Mouse (Mus musculus) liver, embryonic 14.5 days (tissue): ENCODE measurements around the gene Sec23b. TPM values are rescaled to one million over a fixed set of nuclear protein-coding genes. Genes with fewer than 3 reads are reported as not detected.

Experiments used
- ATAC-seq: fragments of 200-750 bp; cut with Nextera tagmentation; 2 replicates; pipeline ENCODE4 v1.8.0; 2017; ENCODE audit warnings: moderate number of reproducible peaks, mild to moderate bottlenecking, moderate library complexity; ENCODE audit not compliant: insufficient read depth
- DNase-seq, 3 experiments: peaks; one replicate each; pipeline ENCODE4 v3.0.0-alpha.2; 2012 to 2013; ENCODE audit warnings: low read depth in 3 of 3, low spot score in 3 of 3
- H3K27ac ChIP-seq: fragments of 300-500 bp; sonication (generic); 2 replicates; pipeline ENCODE4 v1.5.1; 2014; ENCODE audit warnings: moderate library complexity, mild to moderate bottlenecking, control low read depth, inconsistent platforms
- H3K27me3 ChIP-seq: fragments of 300-500 bp; sonication (generic); 2 replicates; pipeline ENCODE4 v1.6.1; 2014; ENCODE audit warnings: mild to moderate bottlenecking, low read length, moderate library complexity; ENCODE audit not compliant: control insufficient read depth, insufficient read depth
- H3K36me3 ChIP-seq: fragments of 300-500 bp; sonication (generic); replicated peaks from 2 replicates; pipeline ENCODE4 v1.6.1; 2014; ENCODE audit warnings: low read depth; ENCODE audit not compliant: control insufficient read depth, insufficient read depth
- H3K4me1 ChIP-seq, 2 experiments: fragments of 200-500 bp in 1 of 2; fragments of 300-500 bp in 1 of 2; sonication (generic) in 1 of 2; replicated peaks; 2 replicates each; pipeline ENCODE4 v1.6.1; 2012 to 2014; ENCODE audit warnings: antibody characterized with exemption in 1 of 2, inconsistent platforms in 1 of 2, low read length in 1 of 2; ENCODE audit not compliant: control insufficient read depth in 2 of 2, insufficient read depth in 2 of 2
- H3K4me2 ChIP-seq: fragments of 300-500 bp; sonication (generic); 2 replicates; pipeline ENCODE4 v1.6.1; 2014; ENCODE audit warnings: low read depth, mild to moderate bottlenecking, control low read depth, moderate library complexity
- H3K4me3 ChIP-seq, 2 experiments: fragments of 200-500 bp in 1 of 2; fragments of 300-500 bp in 1 of 2; sonication (generic) in 1 of 2; 2 replicates each; pipeline ENCODE4 v1.5.1; 2012 to 2014; ENCODE audit warnings: low read depth in 2 of 2, low read length in 2 of 2, mild to moderate bottlenecking in 2 of 2, control low read depth in 1 of 2, inconsistent platforms in 1 of 2, moderate library complexity in 1 of 2; ENCODE audit not compliant: insufficient read depth in 1 of 2
- H3K9ac ChIP-seq: fragments of 300-500 bp; sonication (generic); replicated peaks from 2 replicates; pipeline ENCODE4 v1.6.1; 2014; ENCODE audit warnings: mild to moderate bottlenecking, control low read depth, moderate library complexity
- H3K9me3 ChIP-seq: fragments of 300-500 bp; sonication (generic); 2 replicates; pipeline ENCODE4 v1.6.1; 2016; ENCODE audit warnings: low read length, mixed read lengths; ENCODE audit not compliant: control insufficient read depth
- CTCF ChIP-seq: IDR thresholded peaks from 2 replicates; pipeline ENCODE4 v1.5.1; 2016; ENCODE audit warnings: antibody characterized with exemption, low read depth, control low read depth
- EP300 ChIP-seq: IDR thresholded peaks from 2 replicates; pipeline ENCODE4 v1.6.1; 2016; ENCODE audit warnings: antibody characterized with exemption, low read depth
- WGBS: fragments of 180-500 bp; shearing (Covaris S2); extraction: QIAGEN DNeasy Blood & Tissue Kit; methylation state at CpG from one replicate; pipeline ENCODE4 v1.1.7; 2014; ENCODE audit not compliant: insufficient replicate concordance; 5-methylcytosine and 5-hydroxymethylcytosine counted together
- microRNA-seq: library from miRNA; unstranded; fragments of <30 nt; microRNA quantifications from one replicate; pipeline ENCODE4, GENCODE M21; 2016
- polyA plus RNA-seq, 2 experiments: library from polyadenylated mRNA; depleted of rRNA in 1 of 2; stranded (reverse) in 1 of 2; unstranded in 1 of 2; fragments of >200 nt; fragmentation: Nextera tagmentation in 1 of 2; extraction: Ambion mirVana in 1 of 2; gene quantifications; 2 replicates each; pipeline versions ENCODE4 v1.2.1 to v1.2.3; 2012 to 2014

Sec23b gene
- polyA plus RNA-seq, 2 experiments = 27.9 to 46.5 TPM

DNA sequence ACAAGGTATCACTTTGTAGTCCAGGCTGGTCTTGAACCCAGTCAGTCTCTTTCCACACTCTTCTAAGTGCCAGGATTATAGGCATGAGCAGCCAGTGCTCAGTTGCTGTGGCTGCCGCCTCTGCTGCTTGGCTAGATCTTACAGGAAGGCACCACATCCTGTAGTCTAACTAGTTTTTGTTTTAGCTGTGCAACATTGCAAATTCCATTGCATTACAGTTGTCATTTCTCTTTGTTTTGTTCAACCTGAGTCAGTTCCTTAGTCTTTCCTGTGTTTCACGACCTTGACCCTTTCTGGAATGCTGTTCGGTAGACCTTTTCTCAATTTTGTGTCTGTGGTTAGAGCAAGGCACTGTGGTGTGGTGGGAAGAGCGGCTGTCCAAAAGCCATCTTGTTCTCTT is 81.2 kb downstream of the Sec23b start:
- Histone ChIP-seq H3K27me3 (no peaks in the 10 kb centered on the region), H3K4me1 (no peaks in the 10 kb centered on the region), H3K4me3 (no peak overlapping the region), H3K36me3 (no peaks in the 10 kb centered on the region), H3K27ac (no peak overlapping the region), H3K4me2 (no peak overlapping the region), H3K9me3 (no peaks in the 10 kb centered on the region), H3K9ac (no peak overlapping the region)
- DNase-seq (no peak), ATAC-seq (no peak; the same call in 1 of the 2 replicates)
- TF ChIP-seq EP300 = no peak
- no peak for TF ChIP-seq CTCF
- WGBS = 60% methylated on average over 4 of the region's 4 CpGs

DNA sequence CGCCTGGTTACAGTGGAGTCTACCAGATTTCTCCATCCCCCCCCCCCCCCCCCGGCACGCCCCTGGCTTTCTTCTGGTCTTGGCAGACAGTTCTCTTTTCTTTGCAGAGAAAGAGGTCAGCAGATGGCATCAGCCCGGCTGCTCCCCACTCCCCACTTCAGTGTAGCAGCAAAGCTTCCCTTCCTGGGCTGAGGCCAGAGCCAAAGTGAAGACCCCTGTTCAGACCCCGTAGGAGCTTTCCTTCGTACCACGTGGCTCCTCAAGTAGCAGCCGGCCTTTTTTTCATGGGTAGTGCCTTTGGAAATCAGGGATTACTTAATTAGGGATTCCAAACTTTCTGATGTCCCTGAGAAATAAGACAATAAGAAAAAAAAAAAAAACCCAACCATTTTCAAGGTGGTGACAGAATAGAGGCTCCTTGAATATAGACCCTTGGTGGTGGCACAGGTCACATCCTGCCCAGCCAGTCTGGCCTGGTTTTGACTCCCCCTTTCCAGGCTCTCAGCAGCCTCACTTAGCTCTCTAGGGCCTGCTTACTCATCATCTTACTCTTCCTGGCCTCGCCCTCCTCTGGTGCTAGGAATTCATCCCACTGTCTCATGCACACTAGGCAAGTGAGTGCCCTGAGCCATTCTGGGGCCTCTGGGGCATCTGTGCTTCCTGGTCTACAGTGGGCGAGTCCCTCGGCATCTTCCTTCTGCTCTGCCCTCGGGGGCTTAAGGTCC is 81.8 kb downstream of the Sec23b start:
- no peak overlapping the region for H3K9ac ChIP-seq
- WGBS = 75% methylated on average over 12 of the region's 12 CpGs
- DNase-seq = no peak
- TF ChIP-seq EP300 (no peak), CTCF (no peak)
- ATAC-seq = no peak
- no peaks in the 10 kb centered on the region for H3K9me3 ChIP-seq
- H3K27ac ChIP-seq = no peak overlapping the region
- no peak overlapping the region for H3K4me2 ChIP-seq
- no peaks in the 10 kb centered on the region for H3K36me3 ChIP-seq
- H3K27me3 ChIP-seq = no peaks in the 10 kb centered on the region
- no peaks in the 10 kb centered on the region for H3K4me1 ChIP-seq
- H3K4me3 ChIP-seq = no peak overlapping the region

DNA sequence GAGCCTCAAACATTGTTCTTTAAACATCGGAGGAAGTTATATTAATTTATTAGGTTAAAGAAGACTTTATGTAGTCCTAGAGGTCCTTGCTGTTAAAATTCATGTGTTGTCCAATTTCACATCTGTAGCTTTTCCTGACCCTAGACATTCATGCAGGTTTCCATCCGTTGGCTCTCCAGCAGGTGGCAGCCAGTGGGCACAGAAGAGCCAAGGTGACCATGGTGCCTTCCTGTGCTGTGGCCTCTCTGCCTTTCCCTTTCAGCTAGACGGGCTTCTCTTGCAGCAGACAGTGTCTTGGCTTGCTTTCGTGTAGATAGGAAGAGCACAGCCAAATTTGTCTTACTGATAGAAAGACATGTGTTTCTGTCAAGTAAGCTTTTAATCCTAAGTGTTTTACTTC is 82.7 kb downstream of the Sec23b start:
- no peaks in the 10 kb centered on the region for H3K4me1 ChIP-seq

DNA sequence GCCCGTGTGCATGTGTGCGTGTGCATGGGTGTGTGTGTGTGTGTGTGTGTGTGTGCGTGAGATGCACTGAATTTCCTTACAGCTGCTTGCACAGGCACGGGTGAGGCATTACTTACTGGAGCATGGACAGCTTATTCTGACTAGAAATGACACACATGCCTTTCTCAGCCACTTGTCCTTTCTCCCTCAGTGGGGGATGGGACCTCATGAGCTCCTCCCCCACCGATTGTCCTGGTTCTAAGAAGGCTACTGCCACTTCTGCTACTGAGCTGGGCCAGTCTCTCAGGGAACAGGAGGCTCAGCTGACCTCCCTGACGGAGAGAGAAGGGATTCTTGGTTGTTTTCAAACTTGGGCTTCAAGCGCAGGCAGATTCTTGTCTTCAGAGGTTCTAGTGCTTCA is 84.1 kb downstream of the Sec23b start:
- no peak for DNase-seq
- Histone ChIP-seq H3K4me1 (no peaks in the 10 kb centered on the region), H3K9me3 (no peaks in the 10 kb centered on the region), H3K9ac (no peak overlapping the region), H3K36me3 (no peaks in the 10 kb centered on the region), H3K27me3 (no peaks in the 10 kb centered on the region), H3K4me2 (no peak overlapping the region), H3K27ac (no peak overlapping the region), H3K4me3 (no peak overlapping the region)
- TF ChIP-seq EP300 (no peak), CTCF (no peak)
- no peak for ATAC-seq
- 64% methylated on average over 7 of the region's 7 CpGs for WGBS

More for the DNA sequence above, 82.7 kb downstream of the Sec23b start:
- Histone ChIP-seq H3K4me3 (no peak overlapping the region), H3K27me3 (no peaks in the 10 kb centered on the region), H3K9me3 (no peaks in the 10 kb centered on the region), H3K9ac (no peak overlapping the region), H3K4me2 (no peak overlapping the region), H3K27ac (no peak overlapping the region), H3K36me3 (no peaks in the 10 kb centered on the region)
- ATAC-seq (no peak), DNase-seq (no peak)
- 63% methylated on average over 4 of the region's 4 CpGs for WGBS
- TF ChIP-seq EP300 (no peak), CTCF (peak; percentile 31; the same call in 1 of the 2 replicates)

Small RNA genes lying within 50 kb of the gene (microRNA-seq; reads per million reads assigned to microRNA genes)
- gene Gm24823 = not detected

Other genes with a start within 250 kb of the Sec23b start
- gene Ovol2, start 224.1 kb upstream of the Sec23b start, polyA plus RNA-seq (2012; rRNA removed) = 0.03 and 0.05 TPM in 2 replicates
- not detected in 2 replicates for gene Ovol2, start 224.1 kb upstream of the Sec23b start, polyA plus RNA-seq (2014; fragmentation: Nextera tagmentation; extraction: Ambion mirVana)
- gene Kat14, start 187.2 kb upstream of the Sec23b start, polyA plus RNA-seq (2012; rRNA removed) = 11.3 and 13.7 TPM in 2 replicates
- gene Kat14, start 187.2 kb upstream of the Sec23b start, polyA plus RNA-seq (2014; fragmentation: Nextera tagmentation; extraction: Ambion mirVana) = 11.8 and 13.5 TPM in 2 replicates
- not detected in 2 replicates for gene Pet117, start 187.2 kb upstream of the Sec23b start, polyA plus RNA-seq (2012; rRNA removed)
- gene Pet117, start 187.2 kb upstream of the Sec23b start, polyA plus RNA-seq (2014; fragmentation: Nextera tagmentation; extraction: Ambion mirVana) = 0.77 and 0.80 TPM in 2 replicates
- gene Dzank1, start 28.8 kb upstream of the Sec23b start, polyA plus RNA-seq (2012; rRNA removed) = 0.01 and 0.02 TPM in 2 replicates
- gene Dzank1, start 28.8 kb upstream of the Sec23b start, polyA plus RNA-seq (2014; fragmentation: Nextera tagmentation; extraction: Ambion mirVana) = 0.17 TPM in 1 of 2 replicates, not detected in the other
- 3.5 and 5.8 TPM in 2 replicates for gene Polr3f, start 28.5 kb upstream of the Sec23b start, polyA plus RNA-seq (2012; rRNA removed)
- 7.5 and 7.7 TPM in 2 replicates for gene Polr3f, start 28.5 kb upstream of the Sec23b start, polyA plus RNA-seq (2014; fragmentation: Nextera tagmentation; extraction: Ambion mirVana)
- 2.8 and 4.6 TPM in 2 replicates for gene Rbbp9, start 5.4 kb upstream of the Sec23b start, polyA plus RNA-seq (2012; rRNA removed)
- 8.3 and 8.5 TPM in 2 replicates for gene Rbbp9, start 5.4 kb upstream of the Sec23b start, polyA plus RNA-seq (2014; fragmentation: Nextera tagmentation; extraction: Ambion mirVana)
- 10.6 and 15.6 TPM in 2 replicates for gene Smim26, start 37.8 kb downstream of the Sec23b start, polyA plus RNA-seq (2012; rRNA removed)
- gene Smim26, start 37.8 kb downstream of the Sec23b start, polyA plus RNA-seq (2014; fragmentation: Nextera tagmentation; extraction: Ambion mirVana) = 21.0 and 22.1 TPM in 2 replicates
- gene Dtd1, start 43.7 kb downstream of the Sec23b start, polyA plus RNA-seq (2012; rRNA removed) = 8.6 and 10.6 TPM in 2 replicates
- 21.0 and 22.4 TPM in 2 replicates for gene Dtd1, start 43.7 kb downstream of the Sec23b start, polyA plus RNA-seq (2014; fragmentation: Nextera tagmentation; extraction: Ambion mirVana)